Mouse (Mus musculus) midbrain, embryonic 16.5 days (tissue): ENCODE results near the gene Ctdspl. TPM values are rescaled to one million over a fixed set of nuclear protein-coding genes. Genes with fewer than 3 reads are reported as not detected.

Experiments used
- ATAC-seq: fragments of 200-750 bp; cut with Nextera tagmentation; 2 replicates; pipeline ENCODE4 v1.8.0; 2017; ENCODE audit warnings: moderate TSS enrichment
- H3K27ac ChIP-seq: fragments of 300-500 bp; sonication (generic); 2 replicates; pipeline ENCODE4 v1.5.1; 2014; ENCODE audit warnings: mild to moderate bottlenecking, low read length, mixed read lengths
- H3K27me3 ChIP-seq: fragments of 300-500 bp; sonication (generic); 2 replicates; pipeline ENCODE4 v1.6.1; 2014; ENCODE audit warnings: low read depth, low read length, mixed read lengths; ENCODE audit not compliant: control insufficient read depth, insufficient read depth
- H3K36me3 ChIP-seq: fragments of 300-500 bp; sonication (generic); 2 replicates; pipeline ENCODE4 v1.6.1; 2014; ENCODE audit warnings: mild to moderate bottlenecking, low read length, moderate library complexity, mixed read lengths; ENCODE audit not compliant: control insufficient read depth, insufficient read depth
- H3K4me1 ChIP-seq: fragments of 300-500 bp; sonication (generic); 2 replicates; pipeline ENCODE4 v1.6.1; 2014; ENCODE audit warnings: mild to moderate bottlenecking, low read length, mixed read lengths; ENCODE audit not compliant: control insufficient read depth, insufficient read depth
- H3K4me2 ChIP-seq: fragments of 300-500 bp; sonication (generic); 2 replicates; pipeline ENCODE4 v1.6.1; 2014; ENCODE audit warnings: mild to moderate bottlenecking, low read length, mixed read lengths
- H3K4me3 ChIP-seq: fragments of 300-500 bp; sonication (generic); 2 replicates; pipeline ENCODE4 v1.5.1; 2014; ENCODE audit warnings: low read depth, mild to moderate bottlenecking, low read length, moderate library complexity, mixed read lengths
- H3K9ac ChIP-seq: fragments of 300-500 bp; sonication (generic); 2 replicates; pipeline ENCODE4 v1.6.1; 2014; ENCODE audit warnings: low read depth, low read length, mixed read lengths
- H3K9me3 ChIP-seq: fragments of 300-500 bp; sonication (generic); replicated peaks from 2 replicates; pipeline ENCODE4 v1.6.1; 2014; ENCODE audit warnings: mild to moderate bottlenecking, low read length, mixed read lengths; ENCODE audit not compliant: control insufficient read depth, poor library complexity, severe bottlenecking
- WGBS: fragments of 180-500 bp; shearing (Covaris S2); extraction: QIAGEN DNeasy Blood & Tissue Kit; methylation state at CpG from one replicate; pipeline ENCODE4 v1.1.7; 2014; 5-methylcytosine and 5-hydroxymethylcytosine counted together
- polyA plus RNA-seq: library from polyadenylated mRNA; unstranded; fragments of >200 nt; fragmentation: Nextera tagmentation; extraction: Ambion mirVana; gene quantifications from 2 replicates; pipeline ENCODE4 v1.2.1, GENCODE M21; 2015

Ctdspl gene
- polyA plus RNA-seq, 1 experiment from 2014 or later, result 10.9 TPM

GRCm38 (mm10) chr9:119058245-119058644 lies 132.0 kb downstream of the Ctdspl start:
- Histone ChIP-seq H3K4me3 (no peak overlapping the region), H3K27me3 (peaks cover 7% of the 10 kb centered on the region), H3K36me3 (no peaks in the 10 kb centered on the region), H3K9ac (no peak overlapping the region), H3K4me1 (peaks cover under 1% of the 10 kb centered on the region; the same call in 1 of the 2 replicates), H3K27ac (no peak overlapping the region), H3K4me2 (no peak overlapping the region), H3K9me3 (no peaks in the 10 kb centered on the region)
- no peak for ATAC-seq
- 85% methylated on average over 7 of the region's 7 CpGs for WGBS

DNA sequence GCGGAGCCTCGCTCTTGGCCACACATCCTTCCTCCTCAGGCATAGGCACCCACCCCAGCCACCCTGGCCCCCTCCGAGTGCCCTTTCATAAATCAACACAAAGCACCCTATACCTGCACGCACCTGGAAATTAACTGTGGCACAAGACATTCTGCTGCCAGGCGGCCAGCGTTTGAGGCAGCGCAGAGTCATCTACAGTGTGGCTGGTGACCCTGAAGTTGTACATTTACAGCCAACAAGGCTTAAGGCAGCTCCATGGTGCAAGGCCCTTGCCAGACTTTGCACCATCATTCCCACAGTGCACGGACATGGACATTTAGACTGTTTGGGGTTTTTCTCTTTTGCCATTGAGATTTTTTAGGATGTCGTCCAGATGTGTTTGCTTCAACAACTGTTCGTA lies 134.4 kb downstream of the Ctdspl start:
- no peak overlapping the region for H3K9ac ChIP-seq
- H3K4me2 ChIP-seq, result no peak overlapping the region
- no peak for ATAC-seq
- no peaks in the 10 kb centered on the region for H3K4me1 ChIP-seq
- no peaks in the 10 kb centered on the region; the same call in 1 of the 2 replicates for H3K27me3 ChIP-seq
- H3K9me3 ChIP-seq, result no peaks in the 10 kb centered on the region
- no peak overlapping the region for H3K27ac ChIP-seq
- H3K36me3 ChIP-seq, result no peaks in the 10 kb centered on the region
- H3K4me3 ChIP-seq, result no peak overlapping the region
- WGBS, result 93% methylated on average over 10 of the region's 10 CpGs

DNA sequence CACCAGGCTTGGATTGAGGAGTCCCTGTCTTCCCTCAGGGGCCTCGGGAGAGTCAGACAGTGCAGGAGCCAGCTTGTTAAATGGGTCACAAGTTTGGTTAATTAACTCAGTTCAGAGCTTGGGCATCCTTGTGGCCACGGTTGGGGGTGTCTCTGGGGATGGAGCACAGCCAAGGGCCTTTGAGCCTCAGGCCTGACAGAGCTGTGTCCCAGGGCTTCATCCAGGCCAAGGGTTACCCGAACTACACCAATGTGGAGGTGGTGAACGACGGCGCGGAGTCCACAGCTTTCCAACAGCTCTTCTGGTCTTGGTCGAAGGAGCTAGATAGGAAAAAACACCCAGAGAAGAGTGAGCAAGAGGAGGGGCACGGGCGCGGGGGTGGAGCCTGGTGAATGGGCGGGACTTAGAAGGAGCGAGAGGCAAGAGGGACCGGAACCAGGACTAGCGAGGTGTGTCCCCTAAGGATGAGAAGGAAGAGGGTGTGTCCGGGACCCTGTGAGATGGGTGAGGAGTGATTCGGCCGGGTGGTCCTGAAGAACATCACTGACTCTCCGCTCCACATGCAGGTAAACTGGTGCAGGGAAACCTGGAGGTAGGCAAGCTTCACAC lies 136.9 kb downstream of the Ctdspl start:
- ATAC-seq, result no peak
- no peak overlapping the region for H3K4me2 ChIP-seq
- 27% methylated on average over 19 of the region's 19 CpGs for WGBS
- no peaks in the 10 kb centered on the region for H3K36me3 ChIP-seq
- H3K9ac ChIP-seq, result no peak overlapping the region
- H3K9me3 ChIP-seq, result no peaks in the 10 kb centered on the region
- H3K27me3 ChIP-seq, result no peaks in the 10 kb centered on the region; the same call in 1 of the 2 replicates
- 0 out of 2 replicates have a peak, but pooled peaks cover 2% of the 10 kb centered on the region for H3K4me1 ChIP-seq
- no peak overlapping the region for H3K4me3 ChIP-seq
- H3K27ac ChIP-seq, result no peak overlapping the region

- Histone ChIP-seq H3K9me3 (no peaks in the 10 kb centered on the region), H3K4me1 (0 out of 2 replicates have a peak, but pooled peaks cover 2% of the 10 kb centered on the region), H3K36me3 (no peaks in the 10 kb centered on the region), H3K9ac (no peak overlapping the region), H3K27ac (no peak overlapping the region), H3K4me3 (no peak overlapping the region), H3K27me3 (no peaks in the 10 kb centered on the region; the same call in 1 of the 2 replicates), H3K4me2 (no peak overlapping the region)
- ATAC-seq, result no peak
- 71% methylated on average over 4 of the region's 4 CpGs for WGBS
These were observed 138.0 kb downstream of the Ctdspl start for GRCm38 (mm10) chr9:119064296-119064695.

DNA sequence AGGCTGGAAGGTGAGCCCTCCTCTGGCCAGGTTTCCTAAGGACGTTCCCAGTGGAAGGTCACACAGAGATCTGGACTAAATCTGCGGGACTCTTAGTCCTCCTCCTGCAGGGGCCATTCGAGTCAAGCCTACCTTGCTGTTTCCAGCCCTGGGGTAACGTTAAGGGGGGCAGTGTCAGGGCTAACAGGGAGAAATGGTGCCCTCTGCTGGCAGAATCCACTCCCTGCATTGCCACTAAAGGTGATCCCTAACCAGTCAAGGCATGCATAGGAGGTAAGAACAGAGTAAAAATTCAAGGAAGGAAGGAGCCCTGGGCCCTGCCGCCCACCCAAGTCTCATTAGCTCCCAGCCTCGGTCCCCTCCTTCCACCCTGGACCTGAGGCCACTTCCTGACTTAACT lies 141.3 kb downstream of the Ctdspl start:
- Histone ChIP-seq H3K27me3 (no peaks in the 10 kb centered on the region; the same call in 1 of the 2 replicates), H3K9ac (no peak overlapping the region), H3K9me3 (no peaks in the 10 kb centered on the region), H3K4me1 (0 out of 2 replicates have a peak, but pooled peaks cover 2% of the 10 kb centered on the region), H3K4me2 (no peak overlapping the region), H3K4me3 (no peak overlapping the region), H3K36me3 (0 out of 2 replicates have a peak, but pooled peaks cover 5% of the 10 kb centered on the region), H3K27ac (no peak overlapping the region)
- 3% methylated on average over 6 of the region's 6 CpGs for WGBS
- ATAC-seq, result peak; percentile 43; the same call in 1 of the 2 replicates

DNA sequence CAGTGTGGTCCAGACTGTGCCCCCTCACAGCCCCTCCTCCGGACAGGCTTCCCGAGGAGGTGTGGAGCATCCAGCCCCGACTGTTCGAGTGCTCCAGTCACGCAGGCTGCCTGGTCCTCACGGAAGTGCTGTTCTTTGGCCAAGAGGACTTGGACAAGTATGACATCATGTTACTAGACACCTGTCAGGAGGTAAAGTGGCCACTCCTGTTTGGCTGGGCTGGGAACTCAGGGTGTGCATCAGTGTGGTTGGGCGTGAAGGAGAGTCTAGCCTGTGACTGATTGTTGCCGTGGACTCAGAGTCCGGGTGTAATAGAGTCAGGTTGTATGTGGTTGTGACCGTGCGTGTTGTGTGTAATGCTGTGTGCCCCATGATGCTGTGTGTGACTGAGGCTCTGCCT lies 142.0 kb downstream of the Ctdspl start:
- Histone ChIP-seq H3K9me3 (no peaks in the 10 kb centered on the region), H3K4me2 (no peak overlapping the region), H3K4me1 (0 out of 2 replicates have a peak, but pooled peaks cover 2% of the 10 kb centered on the region), H3K36me3 (0 out of 2 replicates have a peak, but pooled peaks cover 5% of the 10 kb centered on the region), H3K9ac (no peak overlapping the region), H3K4me3 (no peak overlapping the region), H3K27me3 (no peaks in the 10 kb centered on the region), H3K27ac (no peak overlapping the region)
- 0 out of 2 replicates have a peak, but pooled peaks have one; percentile 38 for ATAC-seq
- 87% methylated on average over 11 of the region's 11 CpGs for WGBS

- no peak overlapping the region for H3K4me2 ChIP-seq
- H3K9me3 ChIP-seq, result no peaks in the 10 kb centered on the region
- no peak for ATAC-seq
- WGBS, result 87% methylated on average over 13 of the region's 13 CpGs
- H3K27ac ChIP-seq, result no peak overlapping the region
- H3K9ac ChIP-seq, result no peak overlapping the region
- 0 out of 2 replicates have a peak, but pooled peaks cover 2% of the 10 kb centered on the region for H3K4me1 ChIP-seq
- H3K36me3 ChIP-seq, result 0 out of 2 replicates have a peak, but pooled peaks cover 5% of the 10 kb centered on the region
- no peaks in the 10 kb centered on the region for H3K27me3 ChIP-seq
- H3K4me3 ChIP-seq, result no peak overlapping the region
These were observed 144.0 kb downstream of the Ctdspl start for GRCm38 (mm10) chr9:119070173-119070825.

GRCm38 (mm10) chr9:119071786-119072185 lies 145.5 kb downstream of the Ctdspl start:
- Histone ChIP-seq H3K4me2 (no peak overlapping the region), H3K9me3 (no peaks in the 10 kb centered on the region), H3K4me3 (no peak overlapping the region), H3K36me3 (0 out of 2 replicates have a peak, but pooled peaks cover 7% of the 10 kb centered on the region), H3K27ac (no peak overlapping the region), H3K9ac (no peak overlapping the region), H3K27me3 (no peaks in the 10 kb centered on the region), H3K4me1 (0 out of 2 replicates have a peak, but pooled peaks cover 2% of the 10 kb centered on the region)
- 86% methylated on average over 9 of the region's 9 CpGs for WGBS
- no peak for ATAC-seq
